Mouse (Mus musculus): ENCODE data around the gene Aadacl2.

Gene Aadacl2

DNA sequence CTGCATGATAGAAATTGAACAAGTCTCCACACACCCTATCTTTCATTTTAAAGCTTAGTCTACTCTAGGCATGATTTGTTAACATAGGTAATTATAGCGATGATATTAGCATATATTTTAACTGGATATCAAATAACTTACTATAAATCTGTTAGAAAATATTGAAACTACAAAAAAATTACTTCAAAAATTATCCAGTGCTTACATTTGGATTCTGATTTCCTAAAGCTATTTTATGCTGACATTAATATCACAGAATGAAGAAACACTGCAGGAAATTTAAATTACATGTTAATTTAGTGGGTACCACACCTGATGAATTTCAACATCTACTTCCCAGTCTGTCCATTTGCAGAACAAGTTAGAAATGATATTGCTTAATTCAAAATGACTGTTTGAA is at the start of gene Aadacl2:
Aadacl2 (plus strand) TSS at position 301 of the 400 bp plus-strand sequence.
- no peak for DNase-seq (ENCODE audit: low read depth, low spot score)

DNA sequence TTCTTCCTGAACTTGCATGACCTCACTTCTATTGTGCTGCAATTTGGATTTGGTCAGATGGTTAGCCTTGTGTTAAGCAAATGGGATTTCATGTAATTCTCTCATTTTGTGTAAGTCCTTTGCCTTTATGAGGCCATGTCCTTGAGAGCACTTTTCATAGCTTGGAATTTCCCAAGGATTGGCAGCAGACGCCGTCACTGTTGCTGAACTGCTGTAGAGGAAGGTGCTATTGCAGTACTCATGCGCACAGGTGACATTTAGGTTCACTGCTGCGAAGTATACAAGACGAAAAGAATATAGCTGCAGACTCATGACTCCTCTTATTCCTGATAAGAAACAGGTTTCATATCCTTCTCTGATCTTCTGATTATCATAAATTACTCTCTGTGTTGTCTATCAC is 35.7 kb upstream of the Aadacl2 start:
- no peak for DNase-seq (ENCODE audit: low read depth, low spot score)

DNA sequence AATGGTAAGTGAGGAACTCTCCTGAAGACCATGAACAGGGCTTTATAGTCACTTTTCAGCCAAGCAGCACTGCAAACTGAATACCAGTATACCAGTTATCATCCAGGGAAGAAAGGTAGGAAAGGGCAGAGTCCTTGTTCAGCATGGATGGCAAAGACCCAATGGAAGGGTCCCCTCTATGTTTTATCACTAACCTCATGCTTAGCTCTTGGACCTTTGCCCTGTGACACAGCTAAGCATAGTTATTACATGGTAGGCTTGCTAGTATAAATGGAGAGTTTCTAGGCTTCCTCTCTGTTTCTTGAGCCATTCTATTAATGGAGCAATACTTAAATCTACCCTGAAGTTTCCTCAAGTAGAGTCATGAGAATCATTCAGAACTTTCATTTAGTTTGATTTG is 32.0 kb upstream of the Aadacl2 start:
- DNase-seq (ENCODE audit: low read depth, low spot score), result no peak

DNA sequence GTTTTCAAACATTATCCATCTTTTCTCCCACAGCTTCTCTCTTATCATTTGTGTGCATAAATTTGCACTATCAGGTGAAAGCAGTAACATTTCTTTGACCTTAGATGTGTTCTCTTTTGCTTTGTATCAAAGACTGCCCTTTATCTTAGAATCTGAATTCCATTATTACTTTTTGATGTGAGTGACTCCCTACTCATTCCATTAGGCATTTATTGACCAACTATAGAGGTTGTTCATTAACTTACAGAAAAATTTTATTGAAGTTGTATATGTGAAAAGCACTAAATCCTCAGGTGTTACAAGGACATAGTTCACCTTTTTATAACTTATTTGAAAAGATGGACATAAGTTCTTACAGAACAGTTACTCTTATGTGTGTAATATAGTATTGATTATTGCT is 2.9 kb upstream of the Aadacl2 start:
- no peak for DNase-seq (ENCODE audit: low read depth, low spot score)

DNA sequence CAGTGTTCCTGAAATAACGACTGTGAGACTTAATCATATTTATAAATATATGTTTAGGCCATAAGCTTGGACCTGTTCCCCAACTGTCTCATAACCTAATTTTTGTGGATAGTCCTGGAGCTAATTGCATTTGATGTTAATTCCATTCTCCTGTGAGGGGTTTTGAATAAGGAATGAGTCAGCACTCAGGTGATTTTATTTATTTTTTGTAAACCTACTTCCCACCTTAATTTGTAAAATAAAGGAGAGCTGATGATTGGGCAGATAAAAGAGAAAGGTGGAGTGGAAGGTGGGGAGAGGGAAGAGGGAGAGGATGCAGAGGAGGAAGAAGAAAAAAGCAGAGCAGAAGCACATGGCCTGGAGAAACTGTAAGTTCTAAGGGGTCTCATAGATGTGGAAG is 18.9 kb downstream of the Aadacl2 start, which contains the start of gene Aadac:
Aadac (plus strand) TSS at position 301 of the 400 bp plus-strand sequence.
- no peak for DNase-seq (ENCODE audit: low read depth, low spot score)

DNA sequence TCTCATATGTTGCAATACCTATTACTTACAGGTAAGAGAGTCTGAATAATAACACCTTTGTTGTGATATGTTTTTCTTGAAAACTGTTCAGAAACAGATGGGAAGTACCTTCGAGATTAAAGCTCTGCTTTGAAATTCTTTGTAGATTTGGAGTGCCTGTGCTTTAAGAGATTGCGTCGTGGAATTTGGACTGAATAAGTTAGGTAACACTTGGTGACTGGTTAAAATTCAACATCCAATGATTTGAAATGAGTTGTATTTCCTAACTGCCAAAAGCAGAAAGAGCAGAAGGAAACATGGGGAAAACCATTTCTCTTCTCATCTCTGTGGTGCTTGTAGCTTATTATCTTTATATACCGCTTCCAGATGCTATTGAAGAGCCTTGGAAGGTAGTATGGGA is 25.0 kb downstream of the Aadacl2 start:
- no peak for DNase-seq (ENCODE audit: low read depth, low spot score)

DNA sequence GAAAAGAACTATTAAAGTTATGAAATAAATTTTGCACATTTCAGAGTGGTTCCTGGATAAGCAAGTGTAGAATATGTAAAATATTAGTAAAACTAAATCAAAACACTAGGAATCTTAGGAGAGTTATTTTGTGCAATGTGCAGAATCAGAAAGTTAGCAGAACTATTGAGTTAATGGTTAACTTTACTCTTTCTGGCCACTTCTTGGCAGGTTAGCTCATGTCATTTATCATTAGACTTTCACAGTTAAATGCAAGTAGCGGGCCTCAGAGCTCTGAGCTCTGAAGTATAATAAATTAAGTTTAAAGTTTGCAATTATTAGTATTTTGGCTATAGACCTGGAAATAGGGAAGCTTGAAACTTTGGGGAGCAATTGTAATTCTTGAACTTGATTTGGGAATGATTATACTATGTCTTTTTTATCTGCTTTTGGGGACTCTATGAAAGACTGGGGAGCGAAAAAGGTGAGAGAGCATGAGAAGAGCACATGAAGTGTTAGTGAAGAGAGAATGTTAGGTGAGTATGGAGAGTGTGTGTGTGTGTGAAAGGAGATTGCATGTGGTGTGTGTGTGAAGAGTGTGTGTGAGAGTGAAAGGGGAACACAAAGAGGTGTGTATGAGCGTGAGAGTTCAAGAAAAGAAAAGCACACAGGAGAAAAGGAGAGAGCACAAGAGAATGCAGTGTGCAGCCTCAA is 39.8 kb downstream of the Aadacl2 start:
- DNase-seq (ENCODE audit: low read depth, low spot score), result no peak

DNA sequence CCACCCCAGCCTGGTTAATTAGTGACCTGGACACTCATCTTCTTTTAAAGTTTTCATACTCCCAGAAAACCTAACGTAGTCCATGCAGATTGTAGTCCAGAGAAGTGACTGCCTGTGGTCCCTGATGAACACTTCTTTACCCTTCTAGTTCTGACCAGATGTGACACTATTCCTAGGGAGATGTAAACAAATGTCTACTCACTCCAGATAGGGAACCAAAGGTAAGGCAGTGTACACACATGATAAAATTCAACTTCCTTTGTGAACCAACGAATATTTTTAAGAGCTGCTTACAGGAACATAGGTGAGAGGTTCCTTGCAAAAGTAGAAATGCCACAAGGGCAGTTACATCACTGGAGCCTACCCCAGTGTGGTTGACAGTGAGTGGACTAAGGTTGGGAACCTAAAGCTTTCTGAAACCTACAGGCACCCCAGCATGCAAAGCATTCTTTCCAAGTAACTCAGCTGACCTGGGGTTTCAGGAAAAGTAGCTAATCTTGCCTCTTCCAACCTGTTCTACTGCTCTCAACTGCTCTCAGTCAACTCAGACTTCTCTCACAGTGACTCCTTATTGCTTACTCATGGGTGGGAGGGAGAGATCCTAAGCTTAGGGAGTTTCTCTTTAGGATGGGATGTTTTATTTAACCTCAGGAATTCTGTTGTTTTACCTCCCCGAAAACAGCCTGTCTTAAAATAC is 46.8 kb downstream of the Aadacl2 start:
- no peak for DNase-seq (ENCODE audit: low read depth, low spot score)

DNA sequence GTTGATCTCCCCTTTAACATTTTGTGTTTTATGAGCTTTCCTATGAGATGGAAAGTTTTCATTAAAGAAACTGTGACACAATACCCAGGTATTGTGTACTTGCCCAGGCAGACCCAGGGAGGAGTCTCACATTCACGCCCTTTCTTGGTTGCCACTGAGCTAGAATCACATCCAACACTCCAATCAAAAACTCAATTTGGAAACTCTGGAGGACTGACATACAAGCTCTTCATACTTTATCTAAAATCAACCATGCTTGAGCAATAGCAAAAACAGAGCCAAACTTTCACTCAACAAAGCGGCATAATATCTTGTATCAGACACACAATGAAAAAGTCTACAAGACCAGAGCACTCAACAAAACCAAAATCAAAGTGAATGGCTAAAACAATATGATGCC is 47.4 kb downstream of the Aadacl2 start:
- no peak for DNase-seq (ENCODE audit: low read depth, low spot score)

DNA sequence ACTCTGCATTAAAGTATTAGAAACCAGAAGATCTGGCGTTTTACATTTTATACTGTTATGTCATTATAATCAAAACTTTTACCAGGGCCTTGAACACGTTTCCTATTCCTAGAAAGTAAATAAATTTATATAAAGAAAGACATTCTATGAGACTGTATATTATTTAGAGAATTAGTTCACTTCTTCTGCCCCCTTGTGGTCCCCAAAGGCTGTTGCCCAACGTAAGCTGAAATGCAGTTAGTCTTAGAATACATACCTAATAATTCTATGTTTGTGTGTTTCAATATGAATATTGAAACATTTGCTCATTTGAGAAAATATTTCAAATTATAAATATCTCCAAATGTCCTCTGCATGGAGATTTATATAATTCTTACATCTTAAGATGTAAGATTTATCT is 49.9 kb downstream of the Aadacl2 start:
- DNase-seq (ENCODE audit: low read depth, low spot score), result peak; percentile 23

DNA sequence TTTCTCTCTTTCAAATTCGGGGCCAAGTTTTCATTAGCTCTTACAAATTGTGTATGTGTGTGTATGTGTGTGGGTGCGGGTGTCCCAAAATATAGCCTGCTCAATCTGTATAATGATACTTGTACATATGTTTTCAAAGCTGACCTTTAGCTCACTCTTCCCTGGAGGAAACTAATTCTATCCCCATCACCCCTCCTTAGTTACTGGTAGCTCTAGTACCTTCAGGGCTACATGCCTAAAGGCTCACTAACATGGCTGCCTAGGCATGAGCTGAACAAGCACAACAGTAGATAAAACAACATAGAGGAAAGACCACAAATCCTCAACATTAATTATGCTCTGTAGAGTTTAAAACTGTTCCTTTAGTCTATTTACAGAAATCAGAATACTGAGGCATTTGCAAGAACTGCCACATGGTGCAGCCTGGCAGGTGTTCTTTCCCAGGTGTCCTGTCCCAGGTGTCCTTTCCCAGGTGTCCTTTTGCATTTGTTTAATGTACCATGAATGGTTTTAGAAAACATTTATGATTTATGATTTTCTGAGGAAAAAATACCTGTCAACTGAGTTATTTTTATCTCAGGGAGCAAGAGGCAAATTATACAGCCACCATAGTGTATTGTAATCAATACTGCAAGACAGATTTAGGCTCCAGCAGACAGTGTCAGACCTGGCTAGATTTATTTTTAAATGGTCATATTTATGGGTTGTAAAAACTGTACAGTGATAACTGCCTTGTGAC is 50.7 kb downstream of the Aadacl2 start:
- no peak for DNase-seq (ENCODE audit: low read depth, low spot score)

DNA sequence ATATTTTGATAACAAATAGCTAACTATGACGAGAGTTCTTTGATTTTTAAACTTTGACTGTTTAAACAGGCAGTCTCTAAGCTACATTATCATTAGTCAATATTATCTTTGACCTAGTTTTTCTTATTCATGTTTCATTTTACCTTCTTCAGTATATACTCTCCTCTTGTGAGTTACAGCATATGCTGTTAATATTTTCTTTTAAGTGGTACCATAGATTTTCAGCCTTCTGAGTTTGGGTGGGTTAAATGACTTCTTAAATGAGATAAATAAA is 51.2 kb downstream of the Aadacl2 start:
- DNase-seq (ENCODE audit: low read depth, low spot score), result no peak
